Mouse (Mus musculus) kidney, adult 10 weeks (tissue): ENCODE measurements around the gene Cela3b. TPM values are rescaled to one million over a fixed set of nuclear protein-coding genes. Genes with fewer than 3 reads are reported as not detected.

ENCODE experiments used
- polyA plus RNA-seq: library from polyadenylated mRNA; stranded (reverse); fragments of 350-450 nt; fragmentation: Illumina TruSeq; extraction: RNeasy Lipid Tissue Mini Kit (QIAGEN cat#74804); gene quantifications from one replicate; pipeline ENCODE4 v1.2.3, GENCODE M21; 2014; ENCODE audit warnings: low read depth, low replicate concordance

The Cela3b gene
- not detected for polyA plus RNA-seq

DNA sequence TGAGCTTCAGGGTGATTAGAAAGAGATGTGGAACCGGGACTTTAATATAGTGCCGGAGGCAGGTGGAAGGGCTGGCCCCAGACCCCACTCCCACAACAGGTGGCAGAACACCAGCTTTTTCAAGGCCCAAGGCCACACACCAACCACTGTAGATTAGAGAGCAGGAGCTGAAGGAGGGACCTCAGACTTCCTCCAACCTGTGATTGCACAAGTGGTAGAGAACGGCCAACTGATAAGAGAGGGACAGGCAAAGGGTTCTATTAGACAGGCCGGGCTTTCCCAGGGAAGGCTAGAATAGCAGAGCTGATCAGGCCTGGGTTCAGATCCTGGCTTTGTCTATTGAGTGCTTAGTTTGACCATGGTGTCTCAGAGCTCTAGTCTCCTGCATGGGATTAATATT lies at the start of gene Cela3b:
Gene Cela3b, minus strand, starts transcription at position 39 of the 400 bp plus-strand sequence.

DNA sequence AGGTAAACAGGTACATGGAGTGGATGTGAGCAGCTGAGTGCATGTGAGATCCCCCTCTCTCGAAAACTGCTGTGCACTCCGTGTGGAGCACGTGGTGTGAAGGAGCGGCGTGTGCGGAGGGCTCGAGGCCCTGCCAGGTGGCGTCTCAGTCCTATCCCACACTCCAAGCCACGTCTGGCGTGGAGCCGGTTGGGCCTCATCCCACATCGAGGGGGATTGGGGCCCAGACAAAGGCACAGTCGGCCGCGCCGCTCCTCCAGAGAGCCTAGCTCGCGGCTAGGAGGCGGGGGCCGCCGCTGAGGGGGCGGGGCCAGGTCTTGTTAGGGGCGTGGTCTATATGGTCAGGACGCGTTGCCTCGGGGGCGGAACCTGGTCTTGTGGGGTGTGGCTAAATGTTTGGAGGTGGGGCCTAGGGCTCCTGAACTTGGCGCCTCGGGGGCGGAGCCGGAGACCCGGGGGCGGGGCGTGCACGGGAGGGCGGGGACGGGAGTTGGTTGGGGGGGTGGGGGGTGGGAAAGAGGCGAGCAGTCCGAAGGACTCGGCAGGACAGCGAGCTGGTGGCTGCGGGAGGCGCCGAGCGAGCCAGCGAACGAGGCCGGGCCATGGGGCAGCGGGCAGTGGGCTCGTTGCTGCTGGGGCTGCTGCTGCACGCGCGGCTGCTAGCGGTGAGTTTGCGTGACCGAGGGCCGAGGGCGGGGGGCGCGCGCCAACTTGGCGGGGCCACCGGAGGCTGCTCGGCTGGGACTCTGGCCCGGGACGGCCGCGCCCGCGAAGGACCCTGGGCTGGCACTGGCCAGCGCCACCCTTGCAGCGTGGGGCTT lies 38.1 kb upstream of the Cela3b start, which contains the start of gene Hspg2:
Gene Hspg2, plus strand, starts transcription at position 510 of the 821 bp plus-strand sequence.

DNA sequence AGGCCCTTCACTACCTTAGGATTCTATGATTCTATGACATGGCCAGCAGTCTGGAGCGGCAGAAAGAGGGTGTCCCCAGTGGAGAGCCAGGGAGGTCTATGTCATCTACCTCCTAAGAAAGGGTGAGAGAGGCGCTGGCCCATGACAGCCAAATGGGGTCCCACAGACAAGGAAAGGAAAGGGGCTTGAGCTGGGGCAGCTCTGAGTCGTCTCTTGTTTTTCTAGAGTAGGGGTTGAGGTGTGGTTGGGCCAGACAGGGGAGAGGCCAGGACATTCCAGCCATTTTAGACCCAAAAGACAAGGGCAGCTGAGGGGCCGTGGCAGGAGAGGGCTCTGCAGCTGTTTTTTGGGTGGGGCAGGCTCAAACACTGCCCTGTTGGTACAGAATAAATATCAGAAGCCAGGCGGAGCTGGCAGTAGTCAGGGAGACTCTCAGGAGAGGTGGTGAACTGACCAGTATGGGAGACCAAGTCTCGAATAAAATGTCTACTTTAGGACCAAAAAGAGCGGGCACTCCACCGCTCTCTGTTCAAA lies 23.0 kb upstream of the Cela3b start, which contains the start of gene 1700013G24Rik:
Gene 1700013G24Rik, plus strand, starts transcription at position 51 of the 534 bp plus-strand sequence.

GRCm38 (mm10) chr4:137409691-137410090 lies 20.6 kb downstream of the Cela3b start, which contains the start of gene Cela3a:
Gene Cela3a, minus strand, starts transcription at chr4:137409791.

Other genes starting within 250 kb of the Cela3b start
- 0.16 TPM for gene Wnt4, start 153.1 kb downstream of the Cela3b start, polyA plus RNA-seq
- 770 TPM for gene Cdc42, start 72.8 kb downstream of the Cela3b start, polyA plus RNA-seq
- gene Cela3a, start 20.7 kb downstream of the Cela3b start, polyA plus RNA-seq, result not detected
- not detected for gene 1700013G24Rik, start 22.7 kb upstream of the Cela3b start, polyA plus RNA-seq
- 0.24 TPM for gene Hspg2, start 38.2 kb upstream of the Cela3b start, polyA plus RNA-seq
- gene Ldlrad2, start 144.0 kb upstream of the Cela3b start, polyA plus RNA-seq, result not detected
- gene Usp48, start 163.2 kb upstream of the Cela3b start, polyA plus RNA-seq, result 37.3 TPM
- gene Rap1gap, start 234.2 kb upstream of the Cela3b start, polyA plus RNA-seq, result 5.6 TPM